ENCODE assay signal across 9 mouse cellular contexts in the genomic region with DNA sequence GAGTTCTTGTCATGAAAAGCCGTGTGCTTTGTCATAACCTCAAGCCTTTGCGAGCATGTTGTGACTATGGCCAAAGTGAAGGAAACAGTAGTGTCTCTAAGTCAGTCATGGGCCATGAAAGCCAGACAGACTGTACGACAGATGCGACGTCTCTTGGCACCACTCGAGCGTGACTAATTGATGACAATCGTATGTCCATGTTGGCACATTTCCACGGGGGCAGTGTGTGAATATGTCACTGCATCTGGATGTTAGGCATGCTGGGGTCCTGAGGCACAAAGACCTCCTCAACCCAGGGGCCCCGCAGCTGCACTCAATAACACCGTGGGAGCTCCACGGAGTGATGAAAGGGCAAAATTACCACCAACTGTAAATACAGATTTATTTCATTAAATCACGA.
A peak's percentile ranks its signal among the peaks of the same experiment; 100 is the strongest.
DNase-seq lines count a peak whose midpoint lies in the region; ATAC-seq and TF ChIP-seq lines count a peak whose summit lies in the region.
"Had no signal": no experiment of that assay in that cellular context is flagged by ENCODE, and none has a peak within 500 bp of the region (broad histone marks: within the 10 kb centered on the region; RNA-seq: fewer than 3 reads in every experiment).

No protein-coding gene starts in this region.

- DNase-seq in heart, postnatal 4 days, result peak; percentile 46
- DNase-seq in heart, postnatal 36 days, result no peak
- peak; percentile 14 for DNase-seq in embryo, embryonic 10.5 days (ENCODE audit: low spot score)
- DNase-seq in hindbrain, embryonic 10.5 days (ENCODE audit: low spot score), result peak; percentile 8
- DNase-seq in lung, postnatal 0 days (ENCODE audit: low spot score), result peak; percentile 62
- DNase-seq in spleen, adult 12 weeks (ENCODE audit: low spot score), result no peak
- DNase-seq: adrenal gland, adult 2 months had no signal

- no peak overlapping the region for H3K4me2 ChIP-seq in lung, postnatal 0 days (replicated peaks; ENCODE audit: low read depth, low read length)

- no peak for TF ChIP-seq CTCF in lung, postnatal 0 days (IDR thresholded peaks at IDR 0.05)

- intact Hi-C loops in heart, postnatal 36 days (cut with DNase I), result no loop called here

- H3K4me3 ChIP-seq in hindbrain, embryonic 10.5 days, result no peak overlapping the region
- H3K4me3 ChIP-seq in lung, postnatal 0 days (ENCODE audit: low read depth, low read length), result no peak overlapping the region

- WGBS in hindbrain, embryonic 10.5 days, result 54% methylated on average over 13 of the region's 13 CpGs
- WGBS in lung, postnatal 0 days, result 57% methylated on average over 13 of the region's 13 CpGs

- no peak for TF ChIP-seq EP300 in lung, postnatal 0 days (IDR thresholded peaks at IDR 0.05)

- H3K9ac ChIP-seq in lung, postnatal 0 days (replicated peaks; ENCODE audit: low read depth), result no peak overlapping the region

- peaks cover 56% of the 10 kb centered on the region for H3K36me3 ChIP-seq in hindbrain, embryonic 10.5 days
- peaks cover 5% of the 10 kb centered on the region; the same call in 1 of the 2 replicates for H3K36me3 ChIP-seq in lung, postnatal 0 days (ENCODE audit: insufficient read depth, low read length)

- no peak overlapping the region for H3K27ac ChIP-seq in hindbrain, embryonic 10.5 days
- no peak overlapping the region for H3K27ac ChIP-seq in lung, postnatal 0 days (ENCODE audit: low read length)

- no peaks in the 10 kb centered on the region for H3K9me3 ChIP-seq in hindbrain, embryonic 10.5 days
- H3K9me3 ChIP-seq in lung, postnatal 0 days (ENCODE audit: low read length), result no peaks in the 10 kb centered on the region

- peaks cover 4% of the 10 kb centered on the region for H3K4me1 ChIP-seq in hindbrain, embryonic 10.5 days (replicated peaks)
- no peaks in the 10 kb centered on the region for H3K4me1 ChIP-seq in lung, postnatal 0 days (ENCODE audit: insufficient read depth, low read depth, low read length)

- no peaks in the 10 kb centered on the region for H3K27me3 ChIP-seq in hindbrain, embryonic 10.5 days (ENCODE audit: insufficient read depth, poor library complexity, severe bottlenecking)
- H3K27me3 ChIP-seq in lung, postnatal 0 days (replicated peaks; ENCODE audit: insufficient read depth, low read length), result no peaks in the 10 kb centered on the region

- ATAC-seq in lung, postnatal 0 days, result peak; percentile 57
- ATAC-seq in frontal cortex, adult (ENCODE audit: low TSS enrichment), result no peak
- ATAC-seq in megakaryocyte progenitor cell, adult 5-6 weeks (replicated peaks; ENCODE audit: poor library complexity), result no peak

Comparison
In these comparisons a context has a peak if more than half of its experiments do, and no peak if none do; other contexts are left out.
1. DNase-seq: peak in heart, postnatal 4 days (single experiment), embryo, embryonic 10.5 days (single experiment), hindbrain, embryonic 10.5 days (single experiment) and lung, postnatal 0 days (single experiment); none in heart, postnatal 36 days (0 of 2) and spleen, adult 12 weeks (single experiment).